Mouse (Mus musculus) adrenal gland, adult 2 months (tissue): ENCODE measurements around the gene Snx10. TPM values are rescaled to one million over a fixed set of nuclear protein-coding genes. Genes with fewer than 3 reads are reported as not detected.

Experiments
- DNase-seq: peaks from one replicate; pipeline ENCODE4 v3.0.0; 2021
- polyA plus RNA-seq: library from polyadenylated mRNA; depleted of rRNA; stranded (reverse); fragments of >200 nt; gene quantifications from 2 replicates; pipeline ENCODE4 v1.2.3, GENCODE M21; 2012
- total RNA-seq, 2 experiments: library from RNA; stranded (reverse); gene quantifications; 2 replicates each; pipeline ENCODE4 v1.2.3; 2021

Snx10 gene
- total and polyA plus RNA-seq, 3 experiments: 0.81 to 69.2 (median 36.2) TPM

- DNase-seq: peak; percentile 25
These were observed 9.9 kb downstream of the Snx10 start for GRCm38 (mm10) chr6:51533467-51534200.

GRCm38 (mm10) chr6:51535571-51535970 is 11.9 kb downstream of the Snx10 start:
- DNase-seq: no peak

GRCm38 (mm10) chr6:51540525-51540924 is 16.8 kb downstream of the Snx10 start:
- DNase-seq: no peak

- DNase-seq: no peak
These were observed 17.7 kb downstream of the Snx10 start for GRCm38 (mm10) chr6:51541422-51541821.

GRCm38 (mm10) chr6:51542147-51542546 is 18.4 kb downstream of the Snx10 start:
- no peak for DNase-seq

GRCm38 (mm10) chr6:51543639-51544117 is 20.0 kb downstream of the Snx10 start:
- no peak for DNase-seq

GRCm38 (mm10) chr6:51544118-51544681 is 20.5 kb downstream of the Snx10 start:
- DNase-seq: peak; percentile 37

- peak; percentile 47 for DNase-seq
These were observed 21.6 kb downstream of the Snx10 start for GRCm38 (mm10) chr6:51545219-51545859.

- DNase-seq: no peak
These were observed 22.4 kb downstream of the Snx10 start for GRCm38 (mm10) chr6:51546085-51546484.

GRCm38 (mm10) chr6:51548757-51549156 is 25.1 kb downstream of the Snx10 start:
- no peak for DNase-seq

GRCm38 (mm10) chr6:51551267-51551802 is 27.6 kb downstream of the Snx10 start:
- DNase-seq: peak; percentile 11

- DNase-seq: no peak
These were observed 32.9 kb downstream of the Snx10 start for GRCm38 (mm10) chr6:51556562-51556961.

- DNase-seq: peak; percentile 27
These were observed 34.6 kb downstream of the Snx10 start for GRCm38 (mm10) chr6:51558311-51558710.

GRCm38 (mm10) chr6:51566771-51567680 is 43.3 kb downstream of the Snx10 start:
- DNase-seq: no peak

- DNase-seq: no peak
These were observed 45.4 kb downstream of the Snx10 start for GRCm38 (mm10) chr6:51569086-51569485.

- DNase-seq: no peak
These were observed 49.4 kb downstream of the Snx10 start for GRCm38 (mm10) chr6:51573136-51573535.

GRCm38 (mm10) chr6:51574132-51574531 is 50.4 kb downstream of the Snx10 start:
- peak; percentile 33 for DNase-seq

- no peak for DNase-seq
These were observed 54.7 kb downstream of the Snx10 start for GRCm38 (mm10) chr6:51578415-51578814.

- peak; percentile 77 for DNase-seq
These were observed 56.5 kb downstream of the Snx10 start for GRCm38 (mm10) chr6:51580040-51580680.

GRCm38 (mm10) chr6:51581418-51581817 is 57.7 kb downstream of the Snx10 start:
- no peak for DNase-seq

GRCm38 (mm10) chr6:51582051-51582450 is 58.4 kb downstream of the Snx10 start:
- no peak for DNase-seq
